Mouse (Mus musculus) testis, postnatal 10 days (tissue): ENCODE results near the gene Acbd4.
A peak's percentile ranks its signal among the peaks of the same experiment; 100 is the strongest.

Experiments
- DNase-seq: peaks from one replicate; pipeline ENCODE4 v3.0.0; 2021; ENCODE audit warnings: low spot score

Gene Acbd4

GRCm38 (mm10) chr11:103114270-103114943, 12.9 kb downstream of the Acbd4 start:
- no peak for DNase-seq

- peak; percentile 80 for DNase-seq
Measured at GRCm38 (mm10) chr11:103115163-103116007, 13.9 kb downstream of the Acbd4 start.

GRCm38 (mm10) chr11:103116008-103116818, 14.7 kb downstream of the Acbd4 start, which contains the start of gene Hexim1:
TSS of gene Hexim1 (plus strand) at chr11:103116231.
- DNase-seq = peak; percentile 99

GRCm38 (mm10) chr11:103116959-103117590, 15.6 kb downstream of the Acbd4 start:
- DNase-seq = peak; percentile 85

- no peak for DNase-seq
Measured at GRCm38 (mm10) chr11:103117591-103118009, 16.1 kb downstream of the Acbd4 start.

- DNase-seq = no peak
Measured at GRCm38 (mm10) chr11:103118866-103119265, 17.4 kb downstream of the Acbd4 start.

GRCm38 (mm10) chr11:103119609-103120008, 18.1 kb downstream of the Acbd4 start:
- DNase-seq = no peak

GRCm38 (mm10) chr11:103120315-103120714, 18.8 kb downstream of the Acbd4 start:
- DNase-seq = no peak

GRCm38 (mm10) chr11:103131701-103132575, 30.5 kb downstream of the Acbd4 start, which contains the start of gene Hexim2:
TSS of gene Hexim2 (plus strand) at chr11:103132429.
- peak; percentile 88 for DNase-seq

GRCm38 (mm10) chr11:103132576-103133455, 31.3 kb downstream of the Acbd4 start:
- peak; percentile 100 for DNase-seq

GRCm38 (mm10) chr11:103133456-103134185, 32.1 kb downstream of the Acbd4 start:
- no peak for DNase-seq

- DNase-seq = no peak
Measured at GRCm38 (mm10) chr11:103134221-103134620, 32.7 kb downstream of the Acbd4 start.

- DNase-seq = no peak
Measured at GRCm38 (mm10) chr11:103136039-103136577, 34.6 kb downstream of the Acbd4 start.

- no peak for DNase-seq
Measured at GRCm38 (mm10) chr11:103139951-103140762, 38.7 kb downstream of the Acbd4 start.

GRCm38 (mm10) chr11:103140763-103141100, 39.2 kb downstream of the Acbd4 start:
- DNase-seq = no peak

GRCm38 (mm10) chr11:103141101-103141943, 39.8 kb downstream of the Acbd4 start:
- DNase-seq = peak; percentile 75

- DNase-seq = no peak
Measured at GRCm38 (mm10) chr11:103141944-103142255, 40.4 kb downstream of the Acbd4 start.
